Mouse (Mus musculus) heart, postnatal 36 days (tissue): Measurements from ENCODE around the gene Pigs. TPM values are rescaled to one million over a fixed set of nuclear protein-coding genes. Genes with fewer than 3 reads are reported as not detected.

Experiments used
- DNase-seq, 2 experiments: peaks; one replicate each; pipeline ENCODE4 v3.0.0; 2021 to 2022
- intact Hi-C: fragments of 180-260 bp; cut with DNase I; formaldehyde crosslinking; loops from one replicate; pipeline ENCODE4 v1.15.1; 2025
- total RNA-seq, 2 experiments: library from RNA; stranded (reverse); gene quantifications; 2 replicates each; pipeline ENCODE4 v1.2.3; 2021

Pigs gene
- total RNA-seq, 2 experiments from 2014 or later = 22.7 to 24.1 TPM

- no peak for DNase-seq
- intact Hi-C loops = no loop called here
Observed at GRCm38 (mm10) chr11:78333992-78334391, 5.8 kb downstream of the Pigs start.

GRCm38 (mm10) chr11:78337040-78337439 lies 8.8 kb downstream of the Pigs start:
- intact Hi-C loops = no loop called here
- DNase-seq = no peak

- DNase-seq = no peak
- intact Hi-C loops = no loop called here
Observed at GRCm38 (mm10) chr11:78341702-78342101, 13.5 kb downstream of the Pigs start.

- intact Hi-C loops = no loop called here
- DNase-seq = peak; percentile 78 to 79
Observed at GRCm38 (mm10) chr11:78343381-78344327, 15.4 kb downstream of the Pigs start, which contains the start of gene Unc119. Gene Unc119, plus strand, starts transcription at chr11:78343482.

GRCm38 (mm10) chr11:78344328-78344889 lies 16.2 kb downstream of the Pigs start:
- intact Hi-C loops = no loop called here
- DNase-seq = no peak

GRCm38 (mm10) chr11:78344890-78345715 lies 16.9 kb downstream of the Pigs start:
- intact Hi-C loops = loop anchor here (5.0 kb wide), 1 partner anchor 83 kb away; the partner anchor contains the start of gene 2610507B11Rik
- peak; percentile 57 to 72 for DNase-seq

GRCm38 (mm10) chr11:78345801-78346200 lies 17.6 kb downstream of the Pigs start:
- intact Hi-C loops = loop anchor here (5.0 kb wide), 1 partner anchor 84 kb away; the partner anchor contains the start of gene 2610507B11Rik
- DNase-seq = no peak

GRCm38 (mm10) chr11:78346326-78347069 lies 18.3 kb downstream of the Pigs start:
- no peak for DNase-seq
- intact Hi-C loops = loop anchor here (5.0 kb wide), 1 partner anchor 84 kb away; the partner anchor contains the start of gene 2610507B11Rik

- peak; percentile 73 to 81 for DNase-seq
- intact Hi-C loops = loop anchor here (5.0 kb wide), 1 partner anchor 85 kb away; the partner anchor contains the start of gene 2610507B11Rik
Observed at GRCm38 (mm10) chr11:78347070-78347754, 19.0 kb downstream of the Pigs start.

- DNase-seq = peak in 1 of 2 experiments; percentile 29
- intact Hi-C loops = loop anchor here (5.0 kb wide), 1 partner anchor 86 kb away; the partner anchor contains the start of gene 2610507B11Rik
Observed at GRCm38 (mm10) chr11:78347908-78348307, 19.7 kb downstream of the Pigs start.

GRCm38 (mm10) chr11:78348474-78348873 lies 20.3 kb downstream of the Pigs start:
- DNase-seq = no peak
- intact Hi-C loops = loop anchor here (5.0 kb wide), 1 partner anchor 86 kb away; the partner anchor contains the start of gene 2610507B11Rik

- intact Hi-C loops = loop anchor here (5.0 kb wide), 1 partner anchor 87 kb away; the partner anchor contains the start of gene 2610507B11Rik
- DNase-seq = no peak
Observed at GRCm38 (mm10) chr11:78349441-78350358, 21.5 kb downstream of the Pigs start.

- no peak for DNase-seq
- intact Hi-C loops = no loop called here
Observed at GRCm38 (mm10) chr11:78353081-78353480, 24.9 kb downstream of the Pigs start.

- DNase-seq = no peak
- intact Hi-C loops = loop anchor here (5.0 kb wide), 1 partner anchor 97 kb away; no protein-coding TSS in a partner anchor
Observed at GRCm38 (mm10) chr11:78354905-78355304, 26.7 kb downstream of the Pigs start.

- peak; percentile 59 to 75 for DNase-seq
- intact Hi-C loops = loop anchor here (5.0 kb wide), 1 partner anchor 97 kb away; no protein-coding TSS in a partner anchor
Observed at GRCm38 (mm10) chr11:78355471-78356238, 27.4 kb downstream of the Pigs start.

- intact Hi-C loops = loop anchor here (5.0 kb wide), 1 partner anchor 94 kb away; no protein-coding TSS in a partner anchor
- peak; percentile 7 to 18 for DNase-seq
Observed at GRCm38 (mm10) chr11:78358330-78359007, 30.3 kb downstream of the Pigs start.
